Mouse (Mus musculus) CH12.LX (cell line): ENCODE results near the gene Erbb4. TPM values are rescaled to one million over a fixed set of nuclear protein-coding genes. Genes with fewer than 3 reads are reported as not detected.

Experiments used
- DNase-seq: peaks from one replicate; pipeline ENCODE4 v3.0.0-alpha.2; 2013; ENCODE audit errors: extremely low read depth
- H3K27ac ChIP-seq: 2 replicates; pipeline ENCODE4 v1.5.1; 2012; ENCODE audit warnings: low read depth, mild to moderate bottlenecking, control low read depth, moderate library complexity; ENCODE audit not compliant: insufficient read depth
- H3K27me3 ChIP-seq: replicated peaks from 2 replicates; pipeline ENCODE3; 2012; ENCODE audit warnings: inconsistent platforms
- H3K36me3 ChIP-seq, 2 experiments: replicated peaks in 1 of 2; 2 replicates each; pipeline versions ENCODE3 to v1.6.1; 2012; ENCODE audit warnings: inconsistent platforms in 1 of 2, low read length in 1 of 2, mild to moderate bottlenecking in 1 of 2, mixed read lengths in 1 of 2, moderate library complexity in 1 of 2; ENCODE audit not compliant: control insufficient read depth in 1 of 2, insufficient read depth in 1 of 2
- H3K4me1 ChIP-seq, 2 experiments: 2 replicates each; pipeline ENCODE4 v1.6.1; 2012; ENCODE audit warnings: inconsistent platforms in 1 of 2, moderate library complexity in 1 of 2; ENCODE audit not compliant: insufficient read depth in 2 of 2, control insufficient read depth in 1 of 2
- H3K4me2 ChIP-seq: 2 replicates; pipeline ENCODE4 v1.6.1; 2012; ENCODE audit warnings: low read depth, mild to moderate bottlenecking, control low read depth; ENCODE audit not compliant: poor library complexity, insufficient read depth, severe bottlenecking
- H3K4me3 ChIP-seq, 3 experiments: fragments of 150-350 bp in 1 of 3; sonication (generic) in 1 of 3; replicated peaks in 1 of 3; 2 replicates each; pipeline versions ENCODE3 to v1.5.1; 2011 to 2012; ENCODE audit warnings: low read depth in 2 of 3, low read length in 2 of 3, mild to moderate bottlenecking in 2 of 3, moderate library complexity in 2 of 3, control low read depth in 1 of 3, improper control_type of control experiment in 1 of 3, inconsistent platforms in 1 of 3, mixed read lengths in 1 of 3; ENCODE audit not compliant: poor library complexity in 1 of 3
- H3K79me2 ChIP-seq: replicated peaks from 2 replicates; pipeline ENCODE4 v1.6.1; 2012; ENCODE audit warnings: mild to moderate bottlenecking, moderate library complexity; ENCODE audit not compliant: control insufficient read depth, poor library complexity, insufficient read depth, severe bottlenecking; ENCODE audit errors: extremely low read depth
- H3K9ac ChIP-seq: 2 replicates; pipeline ENCODE4 v1.6.1; 2012; ENCODE audit warnings: low read depth, mild to moderate bottlenecking, control low read depth, moderate library complexity; ENCODE audit not compliant: insufficient read depth
- H3K9me3 ChIP-seq: replicated peaks from 2 replicates; pipeline ENCODE3; 2012; ENCODE audit warnings: low read length, inconsistent platforms, mixed read lengths
- CHD2 ChIP-seq: IDR thresholded peaks from 2 replicates; pipeline ENCODE4 v1.6.1; 2011; ENCODE audit warnings: low read length, improper control_type of control experiment
- CTCF ChIP-seq, 2 experiments: IDR thresholded peaks in 1 of 2; conservative IDR thresholded peaks in 1 of 2; 2 replicates each; pipeline ENCODE4 v1.5.1; 2011 to 2012; ENCODE audit warnings: low read depth in 2 of 2, low read length in 2 of 2, improper control_type of control experiment in 1 of 2, inconsistent platforms in 1 of 2, mild to moderate bottlenecking in 1 of 2, moderate library complexity in 1 of 2
- EP300 ChIP-seq: IDR thresholded peaks from 2 replicates; pipeline ENCODE4 v1.6.1; 2011; ENCODE audit warnings: low read length, improper control_type of control experiment
- IRF4 ChIP-seq: IDR thresholded peaks from 2 replicates; pipeline ENCODE4 v1.6.1; 2014; ENCODE audit warnings: low read depth, mild to moderate bottlenecking, inconsistent platforms, low read length, improper control_type of control experiment
- JUN ChIP-seq: IDR thresholded peaks from 2 replicates; pipeline ENCODE4 v1.6.1; 2011; ENCODE audit warnings: low read depth, mild to moderate bottlenecking, low read length, improper control_type of control experiment, moderate library complexity; ENCODE audit not compliant: insufficient read depth
- KAT2A ChIP-seq: IDR thresholded peaks from 2 replicates; pipeline ENCODE4 v1.6.1; 2012; ENCODE audit warnings: low read length, improper control_type of control experiment, inconsistent platforms; ENCODE audit not compliant: insufficient replicate concordance
- MAFK ChIP-seq: IDR thresholded peaks from 2 replicates; pipeline ENCODE4 v1.6.1; 2011; ENCODE audit warnings: low read length, improper control_type of control experiment; ENCODE audit not compliant: insufficient replicate concordance
- MXI1 ChIP-seq: IDR thresholded peaks from 2 replicates; pipeline ENCODE4 v1.6.1; 2011; ENCODE audit warnings: mild to moderate bottlenecking, low read depth, low read length, improper control_type of control experiment
- MYC ChIP-seq: IDR thresholded peaks from 2 replicates; pipeline ENCODE4 v1.6.1; 2011; ENCODE audit warnings: low read depth, mild to moderate bottlenecking, improper control_type of control experiment, low read length
- PAX5 ChIP-seq: IDR thresholded peaks from 2 replicates; pipeline ENCODE4 v1.6.1; 2012; ENCODE audit warnings: low read length, inconsistent platforms, mixed read lengths
- POLR2AphosphoS2 ChIP-seq: IDR thresholded peaks from 2 replicates; pipeline ENCODE4 v1.6.1; 2011; ENCODE audit warnings: low read depth, low read length, improper control_type of control experiment
- RAD21 ChIP-seq: IDR thresholded peaks from 2 replicates; pipeline ENCODE4 v1.6.1; 2011; ENCODE audit warnings: low read depth, mild to moderate bottlenecking, low read length, improper control_type of control experiment, moderate library complexity
- RCOR1 ChIP-seq: conservative IDR thresholded peaks from 2 replicates; pipeline ENCODE4 v1.6.1; 2012; ENCODE audit warnings: low read depth, mild to moderate bottlenecking, inconsistent platforms, low read length, improper control_type of control experiment
- SIN3A ChIP-seq: IDR thresholded peaks from 2 replicates; pipeline ENCODE4 v1.6.1; 2012; ENCODE audit warnings: low read length, improper control_type of control experiment, inconsistent platforms
- SMC3 ChIP-seq: IDR thresholded peaks from 2 replicates; pipeline ENCODE4 v1.6.1; 2011; ENCODE audit warnings: low read depth, low read length, improper control_type of control experiment
- TBP ChIP-seq: conservative IDR thresholded peaks from 2 replicates; pipeline ENCODE4 v1.6.1; 2011; ENCODE audit warnings: low read depth, low read length, improper control_type of control experiment
- TCF12 ChIP-seq: IDR thresholded peaks from 2 replicates; pipeline ENCODE4 v1.6.1; 2014; ENCODE audit warnings: low read depth, mild to moderate bottlenecking, inconsistent platforms, low read length, improper control_type of control experiment
- UBTF ChIP-seq: IDR thresholded peaks from 2 replicates; pipeline ENCODE4 v1.6.1; 2012; ENCODE audit warnings: low read depth, mild to moderate bottlenecking, inconsistent platforms, low read length, improper control_type of control experiment, moderate library complexity
- ZKSCAN1 ChIP-seq: IDR thresholded peaks from 2 replicates; pipeline ENCODE4 v1.6.1; 2012; ENCODE audit warnings: low read depth, inconsistent platforms, low read length, improper control_type of control experiment, borderline replicate concordance
- dilution Hi-C: fragments of 300-500 bp; cut with MboI; formaldehyde crosslinking; loops from 2 replicates; pipeline ENCODE4 v1.14.3; 2020; ENCODE audit warnings: low sequenced_read_pairs; ENCODE audit not compliant: extremely low pct_unique_long_range_greater_than_20kb, extremely low pct_ligation_motif_present
- in situ Hi-C: fragments of 300-500 bp; cut with MboI; formaldehyde crosslinking; loops from 3 replicates; pipeline ENCODE4 v1.14.3; 2019; ENCODE audit warnings: low sequenced_read_pairs, low pct_ligation_motif_present, low pct_unique_long_range_greater_than_20kb, mixed read lengths
- polyA plus RNA-seq: library from polyadenylated mRNA; unstranded; fragments of >175 nt; gene quantifications from 2 replicates; pipeline ENCODE4 v1.2.1, GENCODE M21; 2012; ENCODE audit warnings: low read depth; ENCODE audit not compliant: insufficient read length
- total RNA-seq, 2 experiments: library from RNA; depleted of rRNA; stranded (reverse); fragments of 300-350 nt in 1 of 2; fragments of >200 nt in 1 of 2; gene quantifications; 2 replicates each; pipeline ENCODE4 v1.2.3; 2012 to 2014

Gene Erbb4
- total and polyA plus RNA-seq, 3 experiments = not detected

DNA sequence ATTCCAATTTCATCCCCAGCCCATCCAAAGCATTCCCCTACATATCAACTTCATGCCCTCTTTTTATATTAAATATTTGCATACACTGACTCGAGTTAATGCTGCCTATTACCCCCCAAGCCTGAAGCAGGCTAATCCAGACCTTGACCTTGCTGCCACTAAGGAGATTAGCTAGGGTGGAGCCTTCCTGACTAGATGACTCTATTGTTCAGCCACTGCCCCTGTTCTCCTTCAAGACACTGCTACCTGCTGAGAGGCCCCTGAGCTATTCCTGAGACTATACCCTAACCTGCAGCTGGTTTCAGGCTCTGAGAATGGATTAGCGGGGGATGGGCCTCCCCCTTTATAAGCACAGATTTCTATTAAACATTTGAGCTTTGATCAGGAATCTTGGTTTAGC is 774.1 kb downstream of the Erbb4 start:
- H3K9me3 ChIP-seq = peaks cover 11% of the 10 kb centered on the region
- in situ Hi-C loops = no loop called here
- H3K9ac ChIP-seq = no peak overlapping the region
- no peak overlapping the region for H3K4me3 ChIP-seq
- no peak overlapping the region for H3K27ac ChIP-seq
- TF ChIP-seq MXI1 (no peak), SIN3A (no peak), EP300 (no peak), CHD2 (no peak)
- no peak for DNase-seq
- dilution Hi-C loops = no loop called here
- H3K79me2 ChIP-seq = no peaks in the 10 kb centered on the region
- no peaks in the 10 kb centered on the region for H3K27me3 ChIP-seq
- H3K4me1 ChIP-seq = no peaks in the 10 kb centered on the region
- H3K4me2 ChIP-seq = no peak overlapping the region
- H3K36me3 ChIP-seq = no peaks in the 10 kb centered on the region

DNA sequence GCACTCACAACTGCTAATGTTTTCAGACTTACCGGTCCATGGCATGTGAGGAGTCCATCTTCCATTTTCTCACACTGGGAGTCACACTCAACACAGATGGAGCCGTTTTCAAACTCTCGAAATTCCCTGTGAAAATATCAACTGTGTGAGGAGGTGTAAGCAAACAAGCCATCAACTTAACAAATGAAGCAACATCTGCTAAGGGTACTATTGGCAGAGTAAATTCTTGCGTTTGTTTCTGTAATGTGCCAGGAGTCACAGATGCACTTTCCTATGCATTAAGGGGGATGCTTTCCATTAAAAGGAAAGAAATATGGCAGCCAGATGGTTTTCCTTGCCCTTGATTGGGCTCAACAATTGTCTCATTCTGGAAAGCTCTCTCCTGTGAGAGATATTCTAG is 802.0 kb downstream of the Erbb4 start:
- Histone ChIP-seq H3K4me1 (no peaks in the 10 kb centered on the region), H3K9ac (no peak overlapping the region), H3K79me2 (no peaks in the 10 kb centered on the region), H3K4me2 (no peak overlapping the region), H3K9me3 (peaks cover 20% of the 10 kb centered on the region), H3K4me3 (no peak overlapping the region), H3K27ac (no peak overlapping the region), H3K27me3 (no peaks in the 10 kb centered on the region), H3K36me3 (no peaks in the 10 kb centered on the region)
- TF ChIP-seq POLR2AphosphoS2 (no peak), TBP (no peak), ZKSCAN1 (no peak), CTCF (conservative IDR thresholded peaks at IDR 0.05 in 1 of 2, IDR thresholded peaks at IDR 0.05 in 1 of 2; ENCODE audit: low read depth in 2 of 2, low read length in 2 of 2) (no peak), JUN (no peak), RCOR1 (no peak), PAX5 (no peak), CHD2 (no peak), MYC (no peak), UBTF (no peak)
- dilution Hi-C loops (no loop called here), in situ Hi-C loops (no loop called here)
- no peak for DNase-seq

DNA sequence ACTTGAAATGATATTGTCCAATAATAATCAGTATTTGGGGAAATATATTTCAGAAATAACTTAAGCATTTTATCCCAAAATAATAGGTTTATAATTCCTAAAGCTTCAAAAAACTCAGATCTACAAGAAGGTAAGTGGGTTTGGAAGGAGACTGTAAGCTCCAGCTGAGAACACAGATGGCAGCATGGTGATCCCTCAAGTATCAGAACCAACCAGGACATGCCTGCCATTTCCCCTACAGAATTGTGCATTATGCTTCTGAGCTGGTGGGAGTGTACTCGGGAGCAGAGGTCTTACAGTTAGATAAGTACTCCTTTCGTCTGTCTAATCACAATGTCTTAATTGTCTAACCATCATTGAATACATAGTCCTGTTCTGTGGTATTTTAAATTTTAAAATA is 823.4 kb downstream of the Erbb4 start:
- DNase-seq = no peak
- TF ChIP-seq MAFK = no peak
- TF ChIP-seq IRF4 = no peak
- TF ChIP-seq RAD21 = no peak
- TF ChIP-seq RCOR1 = no peak
- TF ChIP-seq JUN = no peak
- TF ChIP-seq TCF12 = no peak
- no peak for TF ChIP-seq EP300
- TF ChIP-seq SMC3 = no peak
- no peak for TF ChIP-seq KAT2A
- no peaks in the 10 kb centered on the region for H3K36me3 ChIP-seq
- H3K4me3 ChIP-seq = no peak overlapping the region
- peaks cover 10% of the 10 kb centered on the region for H3K9me3 ChIP-seq
- no peak overlapping the region for H3K4me2 ChIP-seq
- dilution Hi-C loops (no loop called here), in situ Hi-C loops (no loop called here)
- H3K27me3 ChIP-seq = no peaks in the 10 kb centered on the region
- no peaks in the 10 kb centered on the region for H3K4me1 ChIP-seq
- no peak overlapping the region for H3K9ac ChIP-seq
- no peaks in the 10 kb centered on the region for H3K79me2 ChIP-seq
- H3K27ac ChIP-seq = no peak overlapping the region
